Mouse (Mus musculus): ENCODE results near the gene Kcnj1.

Kcnj1 gene

DNA sequence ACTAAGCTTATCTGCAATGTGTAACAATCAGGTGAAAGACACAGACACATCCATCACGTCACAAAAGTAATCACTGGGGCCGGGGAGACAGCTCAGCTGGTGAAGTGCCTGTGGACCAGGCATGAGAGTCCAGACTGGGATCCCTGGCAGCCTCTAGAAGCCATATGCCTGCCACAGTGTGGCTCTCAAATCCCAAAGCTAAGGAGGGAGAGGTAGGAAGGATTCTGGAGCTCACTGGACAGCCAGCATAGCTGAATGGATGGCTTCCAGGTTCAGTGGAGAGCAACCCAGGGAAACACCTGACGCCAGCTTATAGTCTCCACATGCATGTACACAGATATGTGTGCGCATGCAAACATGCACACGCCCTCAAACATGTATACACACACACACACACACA lies 76.5 kb downstream of the Kcnj1 start:
- DNase-seq (ENCODE audit: low read depth, low spot score): no peak
